Mouse (Mus musculus) heart, embryonic 14.5 days (tissue): ENCODE data around the gene Adsl. TPM values are rescaled to one million over a fixed set of nuclear protein-coding genes. Genes with fewer than 3 reads are reported as not detected.

Experiments used
- ATAC-seq: fragments of 200-750 bp; cut with Nextera tagmentation; 2 replicates; pipeline ENCODE4 v1.8.0; 2017; ENCODE audit warnings: low read depth, moderate TSS enrichment; ENCODE audit not compliant: insufficient number of reproducible peaks, insufficient read depth, low FRiP score
- H3K27ac ChIP-seq, 2 experiments: fragments of 200-500 bp in 1 of 2; fragments of 300-500 bp in 1 of 2; sonication (generic) in 1 of 2; replicated peaks in 1 of 2; 2 replicates each; pipeline ENCODE4 v1.5.1; 2012 to 2014; ENCODE audit warnings: low read depth in 2 of 2, low read length in 2 of 2, control low read depth in 1 of 2, mild to moderate bottlenecking in 1 of 2, mixed read lengths in 1 of 2; ENCODE audit not compliant: control insufficient read depth in 1 of 2, insufficient read depth in 1 of 2
- H3K27me3 ChIP-seq: fragments of 300-500 bp; sonication (generic); 2 replicates; pipeline ENCODE4 v1.6.1; 2014; ENCODE audit warnings: mild to moderate bottlenecking, low read length, control low read depth; ENCODE audit not compliant: control insufficient read depth, insufficient read depth
- H3K36me3 ChIP-seq: fragments of 300-500 bp; sonication (generic); 2 replicates; pipeline ENCODE4 v1.6.1; 2014; ENCODE audit warnings: mild to moderate bottlenecking, control low read depth, low read length, mixed read lengths; ENCODE audit not compliant: control insufficient read depth, insufficient read depth
- H3K4me1 ChIP-seq, 2 experiments: fragments of 200-500 bp in 1 of 2; fragments of 300-500 bp in 1 of 2; sonication (generic) in 1 of 2; 2 replicates each; pipeline ENCODE4 v1.6.1; 2012 to 2014; ENCODE audit warnings: low read length in 2 of 2, control low read depth in 1 of 2, mixed read lengths in 1 of 2; ENCODE audit not compliant: control insufficient read depth in 2 of 2, insufficient read depth in 2 of 2
- H3K4me2 ChIP-seq: fragments of 300-500 bp; sonication (generic); 2 replicates; pipeline ENCODE4 v1.6.1; 2014; ENCODE audit warnings: mild to moderate bottlenecking, low read length
- H3K4me3 ChIP-seq, 2 experiments: fragments of 200-500 bp in 1 of 2; fragments of 300-500 bp in 1 of 2; sonication (generic) in 1 of 2; 2 replicates each; pipeline ENCODE4 v1.5.1; 2012 to 2014; ENCODE audit warnings: low read length in 2 of 2, mild to moderate bottlenecking in 2 of 2, control low read depth in 1 of 2, low read depth in 1 of 2, moderate library complexity in 1 of 2; ENCODE audit not compliant: control insufficient read depth in 1 of 2, insufficient read depth in 1 of 2
- H3K9ac ChIP-seq: fragments of 300-500 bp; sonication (generic); 2 replicates; pipeline ENCODE4 v1.6.1; 2014; ENCODE audit warnings: mild to moderate bottlenecking, low read length
- H3K9me3 ChIP-seq: fragments of 300-500 bp; sonication (generic); 2 replicates; pipeline ENCODE4 v1.6.1; 2016; ENCODE audit warnings: low read length, control low read depth; ENCODE audit not compliant: control insufficient read depth
- WGBS: fragments of 180-500 bp; shearing (Covaris S2); extraction: QIAGEN DNeasy Blood & Tissue Kit; methylation state at CpG from one replicate; pipeline ENCODE4 v1.1.7; 2014; 5-methylcytosine and 5-hydroxymethylcytosine counted together
- polyA plus RNA-seq: library from polyadenylated mRNA; unstranded; fragments of >200 nt; fragmentation: Nextera tagmentation; extraction: Ambion mirVana; gene quantifications from 2 replicates; pipeline ENCODE4 v1.2.1, GENCODE M21; 2014

The Adsl gene
- polyA plus RNA-seq, 1 experiment from 2014 or later: 149 TPM

- H3K27ac ChIP-seq: no peak overlapping the region
- 89% methylated on average over 5 of the region's 5 CpGs for WGBS
- H3K4me1 ChIP-seq: peaks cover 0 to 2% of the 10 kb centered on the region in 2 experiments; a peak in 1 of 4 replicates
Observed at GRCm38 (mm10) chr15:80994959-80995358, 46.7 kb downstream of the Adsl start.

GRCm38 (mm10) chr15:80996090-80996835 is 48.0 kb downstream of the Adsl start:
- Histone ChIP-seq H3K9me3 (no peaks in the 10 kb centered on the region), H3K27ac (no peak overlapping the region), H3K27me3 (no peaks in the 10 kb centered on the region), H3K4me2 (no peak overlapping the region), H3K36me3 (no peaks in the 10 kb centered on the region), H3K9ac (no peak overlapping the region), H3K4me1 (peaks cover 6 to 10% of the 10 kb centered on the region in 2 experiments), H3K4me3 (no peak overlapping the region)
- ATAC-seq: no peak
- WGBS: 91% methylated on average over 6 of the region's 6 CpGs

More at GRCm38 (mm10) chr15:80994959-80995358, 46.7 kb downstream of the Adsl start:
- Histone ChIP-seq H3K4me3 (no peak overlapping the region), H3K4me2 (no peak overlapping the region), H3K27me3 (no peaks in the 10 kb centered on the region), H3K36me3 (no peaks in the 10 kb centered on the region), H3K9ac (no peak overlapping the region), H3K9me3 (no peaks in the 10 kb centered on the region)
- ATAC-seq: no peak

GRCm38 (mm10) chr15:80997077-80997476 is 48.8 kb downstream of the Adsl start:
- Histone ChIP-seq H3K4me3 (no peak overlapping the region), H3K36me3 (no peaks in the 10 kb centered on the region), H3K9me3 (no peaks in the 10 kb centered on the region), H3K9ac (no peak overlapping the region), H3K27ac (no peak overlapping the region), H3K27me3 (no peaks in the 10 kb centered on the region), H3K4me1 (peaks cover 6 to 10% of the 10 kb centered on the region in 2 experiments), H3K4me2 (no peak overlapping the region)
- ATAC-seq: no peak
- WGBS: 38% methylated on average over 1 of the region's 1 CpGs

GRCm38 (mm10) chr15:81000419-81001138 is 52.3 kb downstream of the Adsl start:
- ATAC-seq: no peak
- no peak overlapping the region for H3K9ac ChIP-seq
- 2% methylated on average over 2 of the region's 4 CpGs for WGBS
- no peaks in the 10 kb centered on the region for H3K27me3 ChIP-seq
- no peak overlapping the region for H3K4me2 ChIP-seq
- H3K27ac ChIP-seq: peak overlapping the region in 1 of 2 experiments; percentile 33; a peak in 1 of 4 replicates
- peaks cover 6 to 10% of the 10 kb centered on the region in 2 experiments for H3K4me1 ChIP-seq
- H3K4me3 ChIP-seq: no peak overlapping the region
- H3K36me3 ChIP-seq: no peaks in the 10 kb centered on the region; the same call in 1 of the 2 replicates
- no peaks in the 10 kb centered on the region for H3K9me3 ChIP-seq

GRCm38 (mm10) chr15:81006127-81006735 is 57.9 kb downstream of the Adsl start:
- Histone ChIP-seq H3K4me1 (no peaks in the 10 kb centered on the region), H3K9me3 (no peaks in the 10 kb centered on the region), H3K4me3 (no peak overlapping the region), H3K36me3 (peaks cover 18% of the 10 kb centered on the region), H3K4me2 (no peak overlapping the region), H3K27ac (no peak overlapping the region), H3K27me3 (no peaks in the 10 kb centered on the region), H3K9ac (no peak overlapping the region)
- no peak for ATAC-seq
- WGBS: 81% methylated on average over 10 of the region's 10 CpGs

GRCm38 (mm10) chr15:81007339-81007738 is 59.0 kb downstream of the Adsl start:
- ATAC-seq: no peak
- 92% methylated on average over 9 of the region's 9 CpGs for WGBS
- Histone ChIP-seq H3K4me2 (no peak overlapping the region), H3K4me1 (no peaks in the 10 kb centered on the region), H3K9me3 (no peaks in the 10 kb centered on the region), H3K9ac (no peak overlapping the region), H3K4me3 (no peak overlapping the region), H3K27me3 (no peaks in the 10 kb centered on the region), H3K36me3 (peaks cover 26% of the 10 kb centered on the region), H3K27ac (no peak overlapping the region)

- Histone ChIP-seq H3K27me3 (no peaks in the 10 kb centered on the region), H3K4me3 (no peak overlapping the region), H3K4me1 (no peaks in the 10 kb centered on the region), H3K36me3 (peaks cover 31% of the 10 kb centered on the region), H3K9ac (no peak overlapping the region), H3K4me2 (no peak overlapping the region), H3K27ac (no peak overlapping the region), H3K9me3 (no peaks in the 10 kb centered on the region)
- ATAC-seq: no peak
- WGBS: 86% methylated on average over 8 of the region's 8 CpGs
Observed at GRCm38 (mm10) chr15:81007905-81008304, 59.6 kb downstream of the Adsl start.
